ENCODE assay signal across 15 mouse cellular contexts in genomic region chr15:60132701-60133100, GRCm38 (mm10).
"Had no signal": no experiment of that assay in that cellular context is flagged by ENCODE, and none has a peak within 500 bp of the region (broad histone marks: within the 10 kb centered on the region; RNA-seq: fewer than 3 reads in every experiment).

No protein-coding gene starts in this region.

- ATAC-seq: intestine, embryonic 16.5 days; midbrain, embryonic 16.5 days had no signal

- H3K4me3 ChIP-seq: kidney, embryonic 15.5 days; limb, embryonic 10.5 days; liver, embryonic 15.5 days; megakaryocyte, embryonic 14.5 days had no signal

- H3K27me3 ChIP-seq: kidney, embryonic 15.5 days; liver, embryonic 15.5 days; megakaryocyte, embryonic 14.5 days had no signal

- H3K4me2 ChIP-seq: kidney, embryonic 15.5 days; liver, embryonic 11.5 days; liver, embryonic 15.5 days; midbrain, embryonic 11.5 days had no signal

- H3K27ac ChIP-seq: kidney, embryonic 15.5 days; limb, embryonic 10.5 days; liver, embryonic 15.5 days; macrophage had no signal

- H3K9ac ChIP-seq: kidney, embryonic 15.5 days; liver, embryonic 15.5 days had no signal

- H3K4me1 ChIP-seq: kidney, embryonic 15.5 days; limb, embryonic 10.5 days; liver, embryonic 15.5 days; megakaryocyte, embryonic 14.5 days had no signal

- H3K9me3 ChIP-seq: kidney, embryonic 15.5 days; limb, embryonic 10.5 days; liver, embryonic 15.5 days; megakaryocyte, embryonic 14.5 days had no signal

- H3K36me3 ChIP-seq: kidney, embryonic 15.5 days; limb, embryonic 10.5 days; liver, embryonic 15.5 days had no signal

- DNase-seq: kidney, adult 2 months; kidney, postnatal 14 days; lung, adult 2 months; lung, postnatal 10 days; right cerebral cortex, postnatal 25 days; thymus, adult 18-20 months had no signal
